Mouse (Mus musculus) retina, embryonic 14.5 days (tissue): ENCODE results near the gene Nup155.
A peak's percentile ranks its signal among the peaks of the same experiment; 100 is the strongest.
"Not testable (repeated sequence)": the region's sequence is repeated elsewhere in the genome, so short reads cannot be mapped to it uniquely, and the experiment has no call there.

Source experiments
- DNase-seq: peaks from one replicate; pipeline ENCODE4 v3.0.0-alpha.2; 2015; ENCODE audit warnings: low spot score

Nup155 gene

GRCm38 (mm10) chr15:8108966-8109743 is at the start of gene Nup155:
Gene Nup155 (plus strand): TSS chr15:8109273.
- peak; percentile 94 for DNase-seq

- DNase-seq: no peak
Measured at GRCm38 (mm10) chr15:8065221-8065620, 43.9 kb upstream of the Nup155 start.

GRCm38 (mm10) chr15:8073159-8073558 is 35.9 kb upstream of the Nup155 start:
- not testable (repeated sequence) for DNase-seq

GRCm38 (mm10) chr15:8082139-8082538 is 26.9 kb upstream of the Nup155 start:
- no peak for DNase-seq

GRCm38 (mm10) chr15:8087293-8087692 is 21.8 kb upstream of the Nup155 start:
- no peak for DNase-seq

- no peak for DNase-seq
Measured at GRCm38 (mm10) chr15:8088715-8089114, 20.4 kb upstream of the Nup155 start.

- DNase-seq: no peak
Measured at GRCm38 (mm10) chr15:8090685-8091084, 18.4 kb upstream of the Nup155 start.

GRCm38 (mm10) chr15:8092668-8093067 is 16.4 kb upstream of the Nup155 start:
- not testable (repeated sequence) for DNase-seq

GRCm38 (mm10) chr15:8097853-8098252 is 11.2 kb upstream of the Nup155 start:
- peak; percentile 72 for DNase-seq

- DNase-seq: peak; percentile 98
Measured at GRCm38 (mm10) chr15:8098774-8099749, 10.0 kb upstream of the Nup155 start, which contains the start of gene Wdr70. Gene Wdr70 (minus strand): TSS chr15:8099209.

GRCm38 (mm10) chr15:8101975-8102542 is 7.0 kb upstream of the Nup155 start:
- DNase-seq: not testable (repeated sequence)

- no peak for DNase-seq
Measured at GRCm38 (mm10) chr15:8108360-8108965, 610 bp upstream of the Nup155 start.

GRCm38 (mm10) chr15:8109782-8110181 is 709 bp downstream of the Nup155 start:
- DNase-seq: no peak

GRCm38 (mm10) chr15:8129281-8129680 is 20.2 kb downstream of the Nup155 start:
- DNase-seq: no peak

GRCm38 (mm10) chr15:8131268-8131667 is 22.2 kb downstream of the Nup155 start:
- DNase-seq: no peak

- no peak for DNase-seq
Measured at GRCm38 (mm10) chr15:8131761-8132160, 22.7 kb downstream of the Nup155 start.

- no peak for DNase-seq
Measured at GRCm38 (mm10) chr15:8135606-8136005, 26.5 kb downstream of the Nup155 start.

GRCm38 (mm10) chr15:8161841-8162240 is 52.8 kb downstream of the Nup155 start:
- no peak for DNase-seq

GRCm38 (mm10) chr15:8168591-8169265 is 59.7 kb downstream of the Nup155 start, which contains the start of gene Cplane1:
Gene Cplane1 (plus strand): TSS chr15:8169106.
- DNase-seq: peak; percentile 97

- DNase-seq: no peak
Measured at GRCm38 (mm10) chr15:8169266-8169746, 60.2 kb downstream of the Nup155 start.

- no peak for DNase-seq
Measured at GRCm38 (mm10) chr15:8189563-8189962, 80.5 kb downstream of the Nup155 start.
